Mouse (Mus musculus): ENCODE data around the gene Mafb.

DNA sequence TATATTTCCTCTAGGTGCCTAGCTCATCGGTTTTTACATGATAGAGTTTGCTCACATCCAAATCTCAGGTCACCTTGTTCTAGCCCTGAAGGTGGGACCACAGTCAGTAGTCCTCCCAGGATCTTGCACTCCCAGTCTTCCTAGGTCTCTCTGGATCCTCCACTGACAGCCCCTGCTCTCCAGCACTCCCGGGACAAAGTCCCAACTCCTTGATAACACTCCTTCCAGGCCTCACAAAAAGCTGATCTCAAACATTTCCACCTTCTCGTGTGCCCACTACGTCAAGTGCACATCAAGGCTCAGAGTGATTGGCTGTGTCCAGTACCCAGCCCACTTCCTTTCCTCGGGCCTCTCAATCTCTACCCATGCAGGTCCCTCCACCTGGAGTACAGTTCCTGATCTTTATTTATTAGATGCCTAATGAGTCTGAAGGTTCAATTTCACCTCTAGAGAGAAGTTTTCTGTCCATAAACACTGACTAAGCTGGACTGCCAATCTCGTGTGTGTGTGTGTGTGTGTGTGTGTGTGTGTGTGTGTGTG is 41.7 kb downstream of the Mafb start:
- TF ChIP-seq CTCF (IDR thresholded peaks at IDR 0.05; ENCODE audit: borderline replicate concordance, insufficient read depth, low read depth, low read length) (no peak), POLR2A (IDR thresholded peaks at IDR 0.05; ENCODE audit: borderline replicate concordance, insufficient read depth, low read length) (no peak)
